Mouse (Mus musculus) ES-E14 (cell line): ENCODE measurements at regions not wholly inside any gene's neighbourhood (a gene's known extent, or its start where the extent isn't known, plus 50 kb on each side); places are given as distances from the start of the nearest gene placed in this dataset.

Experiments used
- DNase-seq: peaks from one replicate; pipeline ENCODE4 v3.0.0-alpha.2; 2013; ENCODE audit warnings: low read depth, low spot score
- H3K27ac ChIP-seq: 2 replicates; pipeline ENCODE4 v1.5.1; 2012; ENCODE audit warnings: low read depth, mild to moderate bottlenecking, low read length, moderate library complexity, mixed read lengths; ENCODE audit not compliant: poor library complexity, insufficient read depth, severe bottlenecking
- H3K36me3 ChIP-seq: 2 replicates; pipeline ENCODE4 v1.6.1; 2012; ENCODE audit warnings: mild to moderate bottlenecking, low read length, moderate library complexity, mixed read lengths; ENCODE audit not compliant: control insufficient read depth, poor library complexity, insufficient read depth, severe bottlenecking
- H3K4me1 ChIP-seq, 2 experiments: fragments of 150-350 bp in 1 of 2; sonication (generic) in 1 of 2; 2 replicates each; pipeline ENCODE4 v1.6.1; 2012; ENCODE audit warnings: low read length in 2 of 2, mild to moderate bottlenecking in 1 of 2, mixed read lengths in 1 of 2; ENCODE audit not compliant: control insufficient read depth in 2 of 2, insufficient read depth in 2 of 2, poor library complexity in 1 of 2
- H3K4me3 ChIP-seq, 2 experiments: fragments of 150-350 bp in 1 of 2; sonication (generic) in 1 of 2; 2 replicates each; pipeline ENCODE4 v1.5.1; 2012; ENCODE audit warnings: low read length in 2 of 2, low read depth in 1 of 2, mild to moderate bottlenecking in 1 of 2, mixed read lengths in 1 of 2; ENCODE audit not compliant: insufficient read depth in 1 of 2, poor library complexity in 1 of 2, severe bottlenecking in 1 of 2
- H3K9ac ChIP-seq: 2 replicates; pipeline ENCODE4 v1.6.1; 2012; ENCODE audit warnings: low read depth, mild to moderate bottlenecking, low read length, mixed read lengths; ENCODE audit not compliant: poor library complexity, insufficient read depth, severe bottlenecking
- H3K9me3 ChIP-seq: fragments of 150-350 bp; sonication (generic); 2 replicates; pipeline ENCODE4 v1.6.1; 2012; ENCODE audit warnings: low read depth, mild to moderate bottlenecking, low read length; ENCODE audit not compliant: control insufficient read depth, insufficient read depth
- CHD2 ChIP-seq: IDR thresholded peaks from 2 replicates; pipeline ENCODE4 v1.6.1; 2014; ENCODE audit warnings: mild to moderate bottlenecking, low read depth, low read length, inconsistent platforms
- HCFC1 ChIP-seq: IDR thresholded peaks from 2 replicates; pipeline ENCODE4 v1.6.1; 2012; ENCODE audit warnings: low read length, inconsistent platforms, borderline replicate concordance; ENCODE audit not compliant: insufficient read depth
- MAFK ChIP-seq: IDR thresholded peaks from 2 replicates; pipeline ENCODE4 v1.6.1; 2014; ENCODE audit warnings: mild to moderate bottlenecking, low read depth, low read length, inconsistent platforms; ENCODE audit not compliant: insufficient read depth
- ZC3H11A ChIP-seq: IDR thresholded peaks from 2 replicates; pipeline ENCODE4 v1.6.1; 2012; ENCODE audit warnings: low read depth, mild to moderate bottlenecking, inconsistent platforms, low read length, borderline replicate concordance
- ZNF384 ChIP-seq: IDR thresholded peaks from 2 replicates; pipeline ENCODE4 v1.6.1; 2012; ENCODE audit warnings: low read depth, low read length, inconsistent platforms
- in situ Hi-C, 2 experiments: fragments of 600-800 bp; cut with MboI; formaldehyde crosslinking; loops; one replicate each; pipeline ENCODE4 v1.15.1; 2025; ENCODE audit warnings: low sequenced_read_pairs in 2 of 2, inconsistent platforms in 1 of 2; ENCODE audit not compliant: unreplicated experiment in 2 of 2

DNA sequence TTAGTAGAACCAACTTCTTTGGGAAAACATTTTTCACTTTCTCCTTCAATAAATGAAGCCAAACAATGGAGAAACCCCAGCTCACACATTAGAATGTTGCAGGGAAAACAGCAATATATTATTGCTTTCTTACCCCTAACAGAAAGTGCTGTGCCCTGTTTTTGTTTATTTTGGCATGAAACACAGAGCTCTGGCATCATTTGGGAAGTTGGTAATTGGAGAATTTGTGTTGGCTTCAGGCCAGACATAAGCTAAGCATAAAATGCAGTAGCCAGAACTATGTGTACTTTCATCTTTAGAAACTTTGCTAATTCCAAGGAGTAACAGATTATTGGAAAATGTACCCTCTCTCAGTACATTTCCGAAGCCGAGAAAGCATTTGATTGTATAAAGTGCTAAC, 79.9 kb upstream of the Vegfc start:
- Histone ChIP-seq H3K4me1 (no peaks in the 10 kb centered on the region), H3K27ac (no peak overlapping the region), H3K9me3 (no peaks in the 10 kb centered on the region), H3K9ac (no peak overlapping the region), H3K4me3 (no peak overlapping the region), H3K36me3 (no peaks in the 10 kb centered on the region)
- TF ChIP-seq ZC3H11A = no peak
- TF ChIP-seq ZNF384 = no peak
- no peak for TF ChIP-seq HCFC1
- TF ChIP-seq MAFK = no peak
- no peak for TF ChIP-seq CHD2
- DNase-seq = no peak
- in situ Hi-C loops = no loop called here

DNA sequence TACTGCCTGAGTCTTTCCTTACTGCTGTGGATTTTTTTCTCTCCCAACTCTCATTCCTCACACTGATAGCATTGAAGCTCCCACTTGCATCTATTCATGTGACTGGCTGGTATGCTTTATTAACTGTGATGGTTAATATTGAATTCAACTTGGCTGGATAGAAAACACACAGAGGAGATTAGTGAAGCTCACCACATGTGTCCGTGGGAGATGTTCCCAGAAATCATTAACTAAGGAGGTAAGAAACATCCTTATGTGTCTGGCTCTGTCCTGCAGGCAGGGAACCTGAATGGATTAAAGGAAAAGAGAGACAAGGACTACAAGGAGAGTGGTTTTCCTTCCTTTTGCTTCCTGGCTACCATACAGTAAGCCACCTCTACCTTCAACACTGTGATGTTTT, 74.5 kb upstream of the Vegfc start:
- no peak overlapping the region for H3K27ac ChIP-seq
- DNase-seq = no peak

DNA sequence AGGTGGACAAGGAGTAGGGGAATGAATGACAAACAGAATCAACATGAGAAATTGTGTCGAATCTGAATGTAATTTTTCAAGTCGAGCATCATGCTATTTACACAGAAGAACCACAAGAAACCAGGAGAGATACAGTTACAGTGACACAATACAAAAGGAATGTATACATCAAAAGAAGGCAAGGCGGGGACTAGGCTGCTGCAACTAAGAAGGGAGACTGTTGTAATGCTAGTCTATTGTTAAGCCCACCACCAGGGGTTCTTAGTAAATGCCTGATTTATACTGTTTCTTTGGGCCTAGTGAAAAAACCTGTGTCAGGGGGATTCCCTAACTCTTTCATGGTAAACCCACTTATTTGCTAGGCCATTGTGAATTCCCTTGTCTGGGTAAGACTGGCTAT, 63.3 kb upstream of the Vegfc start:
- no peaks in the 10 kb centered on the region for H3K36me3 ChIP-seq
- in situ Hi-C loops = no loop called here
- peaks cover 0 to 2% of the 10 kb centered on the region in 2 experiments; a peak in 2 of 4 replicates for H3K4me1 ChIP-seq
- DNase-seq = peak; percentile 47
- no peak overlapping the region for H3K4me3 ChIP-seq
- no peak overlapping the region for H3K9ac ChIP-seq
- H3K9me3 ChIP-seq = no peaks in the 10 kb centered on the region
- no peak overlapping the region for H3K27ac ChIP-seq
- TF ChIP-seq CHD2 = no peak
- TF ChIP-seq HCFC1 = no peak
- TF ChIP-seq ZC3H11A = 0 out of 2 replicates have a peak, but pooled peaks have one; percentile 5
- TF ChIP-seq ZNF384 = 0 out of 2 replicates have a peak, but pooled peaks have one; percentile 24
- TF ChIP-seq MAFK = no peak

More for the DNA sequence above, 74.5 kb upstream of the Vegfc start:
- Histone ChIP-seq H3K36me3 (no peaks in the 10 kb centered on the region), H3K9ac (no peak overlapping the region), H3K4me1 (no peaks in the 10 kb centered on the region), H3K4me3 (no peak overlapping the region), H3K9me3 (no peaks in the 10 kb centered on the region)
- no peak for TF ChIP-seq ZNF384
- in situ Hi-C loops = no loop called here

DNA sequence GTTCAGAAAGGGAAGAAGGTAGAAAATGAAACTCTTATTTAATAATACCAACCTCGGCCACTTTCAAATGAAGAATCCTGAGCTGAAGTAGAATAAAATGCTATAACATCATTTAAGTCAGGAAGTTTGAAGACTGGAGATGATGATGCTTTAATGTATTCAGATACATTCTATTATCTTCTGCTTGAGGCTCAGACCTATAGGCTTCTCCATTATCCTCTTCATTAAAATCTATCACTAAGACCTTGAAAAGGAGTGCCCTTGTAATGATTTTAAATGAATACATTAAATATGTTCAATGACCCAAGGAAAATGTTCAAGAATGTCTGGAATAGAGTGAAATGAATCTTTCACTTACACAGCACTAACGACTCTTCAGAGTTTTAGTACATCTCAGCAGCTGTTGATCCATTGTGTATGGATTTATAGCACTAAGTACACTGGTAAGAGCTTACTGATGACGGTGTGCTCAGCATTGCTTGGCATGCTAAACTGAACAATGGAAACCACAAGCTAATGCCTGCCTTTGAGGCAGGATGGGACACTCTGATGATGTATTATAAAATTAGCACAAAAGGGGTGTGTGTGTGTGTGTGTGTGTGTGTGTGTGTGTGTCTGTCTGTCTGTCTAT, 58.8 kb upstream of the Vegfc start:
- no peaks in the 10 kb centered on the region for H3K36me3 ChIP-seq
- no peaks in the 10 kb centered on the region for H3K9me3 ChIP-seq
- no peak overlapping the region for H3K4me3 ChIP-seq
- H3K27ac ChIP-seq = no peak overlapping the region
- in situ Hi-C loops = no loop called here
- no peak for DNase-seq
- TF ChIP-seq CHD2 = no peak
- no peak for TF ChIP-seq ZNF384
- no peak for TF ChIP-seq HCFC1
- no peak for TF ChIP-seq MAFK
- TF ChIP-seq ZC3H11A = no peak
- H3K9ac ChIP-seq = no peak overlapping the region
- peaks cover 0 to 2% of the 10 kb centered on the region in 2 experiments; a peak in 2 of 4 replicates for H3K4me1 ChIP-seq
